Mouse (Mus musculus) layer of hippocampus, adult 9-11 months (tissue): ENCODE measurements at regions not wholly inside any gene's neighbourhood (a gene's known extent, or its start where the extent isn't known, plus 50 kb on each side); places are given as distances from the start of the nearest gene placed in this dataset.

Experiments
- DNase-seq: peaks from one replicate; pipeline ENCODE4 v3.0.0; 2022

GRCm38 (mm10) chr17:79553850-79554249 is 57.8 kb upstream of the Rmdn2 start:
- DNase-seq, result no peak

GRCm38 (mm10) chr17:79555593-79555992 is 56.1 kb upstream of the Rmdn2 start:
- DNase-seq, result no peak
